8 mouse cellular contexts compared by ENCODE assay signal in the genomic region with DNA sequence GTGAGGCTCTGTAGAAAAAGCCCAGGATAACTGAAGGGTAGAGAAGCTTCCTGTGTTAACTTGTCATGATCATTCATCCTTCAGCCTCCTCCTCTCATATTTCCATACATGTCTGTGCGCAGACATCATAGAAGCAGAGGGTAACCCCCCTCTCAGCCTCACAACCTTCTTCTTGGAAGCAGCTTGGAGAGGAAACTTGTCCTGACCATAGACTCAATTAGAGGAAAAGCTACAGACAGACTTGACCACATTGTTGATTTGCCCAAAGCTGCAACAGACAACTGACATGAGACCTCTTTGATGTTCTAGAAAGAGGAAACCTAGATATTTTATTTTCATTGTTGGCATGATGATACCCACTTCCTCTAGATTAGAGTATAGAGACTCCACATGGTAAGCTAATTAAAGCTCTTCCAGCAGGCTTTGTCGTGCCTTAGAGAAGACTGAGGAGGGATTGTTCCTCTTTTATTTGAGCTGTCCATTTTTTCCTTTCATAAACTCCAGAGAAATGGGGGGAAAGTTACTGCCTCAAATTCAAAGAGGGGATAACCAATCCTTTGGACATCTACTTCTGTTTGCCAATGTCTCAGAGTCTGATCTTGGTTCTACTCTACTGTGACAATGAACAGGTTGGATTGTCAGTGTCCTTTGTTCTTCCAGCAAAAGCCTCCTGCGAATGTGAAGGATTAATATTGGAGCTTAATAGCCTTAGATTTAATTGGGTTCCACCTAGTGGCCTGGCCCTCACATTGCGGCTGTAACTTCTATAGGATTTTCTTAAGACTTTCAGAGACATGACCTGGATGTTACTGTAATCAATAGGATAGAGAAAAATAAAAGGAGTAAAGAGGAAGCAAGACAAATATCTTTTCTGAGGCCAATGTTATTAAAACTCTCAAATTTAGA.
A peak's percentile ranks its signal among the peaks of the same experiment; 100 is the strongest.
DNase-seq lines count a peak whose midpoint lies in the region; ATAC-seq and TF ChIP-seq lines count a peak whose summit lies in the region.

No protein-coding gene starts in this region.

- peak; percentile 85 for ATAC-seq in common myeloid progenitor, adult 5-6 weeks (replicated peaks; ENCODE audit: low read depth, poor library complexity, severe bottlenecking)

- WGBS in lung, adult 2 months = 42% methylated on average over 4 of the region's 4 CpGs

- no peak for TF ChIP-seq POLR2A in lung, adult 2 months (IDR thresholded peaks at IDR 0.05; ENCODE audit: borderline replicate concordance, extremely low read depth, low read depth, low read length)

- intact Hi-C loops in gastrocnemius, adult 2 months (cut with DNase I) = loop anchor here (2.0 to 5.0 kb wide), 2 partner anchors 142 to 260 kb away; no protein-coding TSS in a partner anchor

- H3K27ac ChIP-seq in gastrocnemius, adult 2 months = no peak overlapping the region

- no peaks in the 10 kb centered on the region for H3K4me1 ChIP-seq in lung, adult 2 months (ENCODE audit: control insufficient read depth, insufficient read depth, low read length)

- DNase-seq in gastrocnemius, adult 2 months = peak; percentile 21
- no peak for DNase-seq in gastrocnemius, postnatal 4 days (ENCODE audit: low spot score in 2 of 2)
- DNase-seq in ovary, postnatal 36 days (ENCODE audit: low spot score) = peak; percentile 18
- no peak for DNase-seq in ovary, postnatal 14 days (ENCODE audit: low spot score)
- DNase-seq in lung, adult 2 months = peak; percentile 11
- no peak for DNase-seq in adrenal gland, adult 8-10 months
- no peak for DNase-seq in layer of hippocampus, adult 9-10 months (ENCODE audit: low spot score)

- H3K4me3 ChIP-seq in gastrocnemius, adult 2 months = no peak overlapping the region
- H3K4me3 ChIP-seq in lung, adult 2 months (replicated peaks; ENCODE audit: extremely low read depth, low read depth, low read length) = no peak overlapping the region

- peak; percentile 78 for TF ChIP-seq CTCF in gastrocnemius, adult 2 months (IDR thresholded peaks at IDR 0.05)
- peak; percentile 36; the same call in 1 of the 2 replicates for TF ChIP-seq CTCF in lung, adult 2 months (IDR thresholded peaks at IDR 0.05; ENCODE audit: insufficient read depth, low read length)

Comparison
In these comparisons a context has a peak if more than half of its experiments do, and no peak if none do; other contexts are left out.
1. DNase-seq: peak in gastrocnemius, adult 2 months (single experiment), ovary, postnatal 36 days (single experiment) and lung, adult 2 months (single experiment); none in gastrocnemius, postnatal 4 days (0 of 2), ovary, postnatal 14 days (single experiment), adrenal gland, adult 8-10 months (single experiment) and layer of hippocampus, adult 9-10 months (single experiment).